Mouse (Mus musculus): Measurements from ENCODE around the gene Clpb. TPM values are rescaled to one million over a fixed set of nuclear protein-coding genes. Genes with fewer than 3 reads are reported as not detected.
A peak's percentile ranks its signal among the peaks of the same experiment; 100 is the strongest.

Clpb gene
- polyA plus RNA-seq, 1 experiment from 2014 or later = 34.6 TPM

GRCm38 (mm10) chr7:101671601-101672280 lies 8.3 kb downstream of the Clpb start:
- ATAC-seq (replicated peaks; ENCODE audit: low FRiP score, low read depth) (no peak), DNase-seq (ENCODE audit: low spot score) (no peak)
- TF ChIP-seq CTCF (IDR thresholded peaks at IDR 0.05; ENCODE audit: low read depth) = no peak

GRCm38 (mm10) chr7:101673497-101673896 lies 10.1 kb downstream of the Clpb start:
- no peak overlapping the region for H3K4me2 ChIP-seq (ENCODE audit: low read length)
- ATAC-seq (replicated peaks; ENCODE audit: low FRiP score, low read depth) (0 out of 2 replicates have a peak, but pooled peaks have one; percentile 40), DNase-seq (ENCODE audit: low spot score) (no peak)
- 18% methylated on average over 2 of the region's 2 CpGs for WGBS
- no peak for TF ChIP-seq CTCF (IDR thresholded peaks at IDR 0.05; ENCODE audit: low read depth)
- H3K4me1 ChIP-seq (replicated peaks; ENCODE audit: insufficient read depth, low read length) = no peaks in the 10 kb centered on the region
- H3K27me3 ChIP-seq (ENCODE audit: insufficient read depth, low read length) = no peaks in the 10 kb centered on the region
- no peaks in the 10 kb centered on the region for H3K9me3 ChIP-seq (replicated peaks; ENCODE audit: low read length)
- no peak overlapping the region for H3K4me3 ChIP-seq (replicated peaks; ENCODE audit: low read depth, low read length)
- 0 out of 2 replicates have a peak, but pooled peaks cover 5% of the 10 kb centered on the region for H3K36me3 ChIP-seq (ENCODE audit: insufficient read depth, low read length)
- H3K9ac ChIP-seq (ENCODE audit: low read depth, low read length) = no peak overlapping the region
- 0 out of 2 replicates have a peak overlapping the region, but pooled peaks have one; percentile 19 for H3K27ac ChIP-seq

More at GRCm38 (mm10) chr7:101671601-101672280, 8.3 kb downstream of the Clpb start:
- no peak overlapping the region for H3K4me3 ChIP-seq (replicated peaks; ENCODE audit: low read depth, low read length)
- no peak overlapping the region for H3K27ac ChIP-seq
- H3K36me3 ChIP-seq (ENCODE audit: insufficient read depth, low read length) = 0 out of 2 replicates have a peak, but pooled peaks cover 8% of the 10 kb centered on the region
- H3K9me3 ChIP-seq (replicated peaks; ENCODE audit: low read length) = no peaks in the 10 kb centered on the region
- H3K4me1 ChIP-seq (replicated peaks; ENCODE audit: insufficient read depth, low read length) = no peaks in the 10 kb centered on the region
- H3K4me2 ChIP-seq (ENCODE audit: low read length) = no peak overlapping the region
- no peak overlapping the region for H3K9ac ChIP-seq (ENCODE audit: low read depth, low read length)
- 80% methylated on average over 5 of the region's 5 CpGs for WGBS
- no peaks in the 10 kb centered on the region for H3K27me3 ChIP-seq (ENCODE audit: insufficient read depth, low read length)

GRCm38 (mm10) chr7:101676033-101676761 lies 12.8 kb downstream of the Clpb start:
- ATAC-seq (replicated peaks; ENCODE audit: low FRiP score, low read depth) (no peak), DNase-seq (ENCODE audit: low spot score) (no peak)
- H3K36me3 ChIP-seq (ENCODE audit: insufficient read depth, low read length) = no peaks in the 10 kb centered on the region
- H3K27me3 ChIP-seq (ENCODE audit: insufficient read depth, low read length) = no peaks in the 10 kb centered on the region
- no peaks in the 10 kb centered on the region for H3K4me1 ChIP-seq (replicated peaks; ENCODE audit: insufficient read depth, low read length)
- no peak for TF ChIP-seq CTCF (IDR thresholded peaks at IDR 0.05; ENCODE audit: low read depth)
- no peak overlapping the region for H3K9ac ChIP-seq (ENCODE audit: low read depth, low read length)
- H3K27ac ChIP-seq = no peak overlapping the region
- H3K9me3 ChIP-seq (replicated peaks; ENCODE audit: low read length) = no peaks in the 10 kb centered on the region
- H3K4me3 ChIP-seq (replicated peaks; ENCODE audit: low read depth, low read length) = no peak overlapping the region
- 56% methylated on average over 6 of the region's 6 CpGs for WGBS
- no peak overlapping the region for H3K4me2 ChIP-seq (ENCODE audit: low read length)

GRCm38 (mm10) chr7:101676762-101677308 lies 13.4 kb downstream of the Clpb start:
- H3K27ac ChIP-seq = no peak overlapping the region
- H3K4me2 ChIP-seq (ENCODE audit: low read length) = no peak overlapping the region
- H3K9ac ChIP-seq (ENCODE audit: low read depth, low read length) = no peak overlapping the region
- 54% methylated on average over 3 of the region's 3 CpGs for WGBS
- ATAC-seq (replicated peaks; ENCODE audit: low FRiP score, low read depth) = no peak
- H3K27me3 ChIP-seq (ENCODE audit: insufficient read depth, low read length) = no peaks in the 10 kb centered on the region
- H3K4me1 ChIP-seq (replicated peaks; ENCODE audit: insufficient read depth, low read length) = no peaks in the 10 kb centered on the region
- no peak for DNase-seq (ENCODE audit: low spot score)
- H3K4me3 ChIP-seq (replicated peaks; ENCODE audit: low read depth, low read length) = no peak overlapping the region
- no peaks in the 10 kb centered on the region for H3K9me3 ChIP-seq (replicated peaks; ENCODE audit: low read length)
- no peaks in the 10 kb centered on the region for H3K36me3 ChIP-seq (ENCODE audit: insufficient read depth, low read length)
- no peak for TF ChIP-seq CTCF (IDR thresholded peaks at IDR 0.05; ENCODE audit: low read depth)

- Histone ChIP-seq H3K36me3 (ENCODE audit: insufficient read depth, low read length) (no peaks in the 10 kb centered on the region), H3K27me3 (ENCODE audit: insufficient read depth, low read length) (no peaks in the 10 kb centered on the region), H3K4me3 (replicated peaks; ENCODE audit: low read depth, low read length) (no peak overlapping the region), H3K4me2 (ENCODE audit: low read length) (no peak overlapping the region), H3K9me3 (replicated peaks; ENCODE audit: low read length) (no peaks in the 10 kb centered on the region), H3K4me1 (replicated peaks; ENCODE audit: insufficient read depth, low read length) (no peaks in the 10 kb centered on the region), H3K27ac (no peak overlapping the region), H3K9ac (ENCODE audit: low read depth, low read length) (no peak overlapping the region)
- DNase-seq (ENCODE audit: low spot score) (peak; percentile 87), ATAC-seq (replicated peaks; ENCODE audit: low FRiP score, low read depth) (peak; percentile 91)
- TF ChIP-seq CTCF (IDR thresholded peaks at IDR 0.05; ENCODE audit: low read depth) = peak; percentile 88
- WGBS = 9% methylated on average over 7 of the region's 7 CpGs
These were observed 16.2 kb downstream of the Clpb start for GRCm38 (mm10) chr7:101679591-101679990.

- Histone ChIP-seq H3K4me3 (replicated peaks; ENCODE audit: low read depth, low read length) (no peak overlapping the region), H3K36me3 (ENCODE audit: insufficient read depth, low read length) (no peaks in the 10 kb centered on the region), H3K4me2 (ENCODE audit: low read length) (no peak overlapping the region), H3K9me3 (replicated peaks; ENCODE audit: low read length) (no peaks in the 10 kb centered on the region), H3K4me1 (replicated peaks; ENCODE audit: insufficient read depth, low read length) (no peaks in the 10 kb centered on the region), H3K27me3 (ENCODE audit: insufficient read depth, low read length) (no peaks in the 10 kb centered on the region), H3K27ac (no peak overlapping the region), H3K9ac (ENCODE audit: low read depth, low read length) (no peak overlapping the region)
- no peak for ATAC-seq (replicated peaks; ENCODE audit: low FRiP score, low read depth)
- DNase-seq (ENCODE audit: low spot score) = no peak
- WGBS = 74% methylated on average over 3 of the region's 3 CpGs
- no peak for TF ChIP-seq CTCF (IDR thresholded peaks at IDR 0.05; ENCODE audit: low read depth)
These were observed 17.5 kb downstream of the Clpb start for GRCm38 (mm10) chr7:101680961-101681360.

All from kidney, postnatal 0 days (tissue).